Mouse (Mus musculus): ENCODE measurements at regions not wholly inside any gene's neighbourhood (a gene's known extent, or its start where the extent isn't known, plus 50 kb on each side); places are given as distances from the start of the nearest gene placed in this dataset.

DNA sequence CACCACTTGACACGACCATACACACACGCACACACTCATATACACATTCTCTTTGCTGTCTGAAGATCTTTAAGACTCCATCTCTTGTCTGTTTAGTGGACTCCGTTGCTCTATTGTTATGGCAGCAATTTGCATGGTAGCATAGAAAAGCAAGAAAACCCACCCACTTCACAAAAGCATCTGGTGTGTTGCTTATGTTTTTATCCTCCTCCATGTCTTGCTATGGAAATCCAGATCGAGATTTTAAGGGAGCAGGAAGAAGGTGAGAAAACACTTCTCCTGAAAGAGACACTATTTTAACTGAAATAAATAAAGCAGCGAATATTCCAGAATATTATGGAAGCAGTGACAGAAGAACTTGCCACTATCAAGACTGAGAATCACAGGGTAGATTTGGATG is 207.5 kb upstream of the Stac start:
- Histone ChIP-seq H3K4me3 (replicated peaks) (no peak overlapping the region), H3K27ac (no peak overlapping the region), H3K36me3 (no peaks in the 10 kb centered on the region), H3K27me3 (replicated peaks) (no peaks in the 10 kb centered on the region), H3K4me2 (replicated peaks) (no peak overlapping the region), H3K9me3 (no peaks in the 10 kb centered on the region), H3K9ac (no peak overlapping the region), H3K4me1 (replicated peaks) (no peaks in the 10 kb centered on the region)
- ATAC-seq, result no peak
- WGBS, result 79% methylated on average over 5 of the region's 5 CpGs

DNA sequence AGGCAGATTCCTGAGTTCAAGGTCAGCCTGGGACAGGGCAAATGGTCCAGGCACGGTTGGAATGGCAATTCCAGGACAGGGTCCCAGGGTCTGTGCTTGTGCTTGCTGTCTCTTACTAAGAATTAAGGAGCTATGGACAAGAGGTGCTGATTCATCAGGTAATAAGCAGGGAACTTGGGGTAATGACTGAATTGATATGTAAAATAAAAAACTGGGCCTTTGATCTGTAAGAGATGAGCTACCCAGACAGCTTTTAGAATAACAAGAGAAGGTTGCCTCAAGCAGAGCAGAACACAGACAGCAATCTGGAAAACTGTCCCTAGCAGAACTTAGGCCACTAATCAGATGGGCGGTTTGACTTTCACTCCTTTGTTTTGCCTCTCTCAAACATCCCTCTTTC is 189.6 kb upstream of the Stac start:
- no peaks in the 10 kb centered on the region for H3K9me3 ChIP-seq
- 59% methylated on average over 2 of the region's 2 CpGs for WGBS
- ATAC-seq, result no peak
- H3K36me3 ChIP-seq, result no peaks in the 10 kb centered on the region
- H3K27me3 ChIP-seq (replicated peaks), result no peaks in the 10 kb centered on the region
- H3K4me2 ChIP-seq (replicated peaks), result no peak overlapping the region
- H3K4me1 ChIP-seq (replicated peaks), result no peaks in the 10 kb centered on the region
- no peak overlapping the region for H3K27ac ChIP-seq
- H3K4me3 ChIP-seq (replicated peaks), result no peak overlapping the region
- H3K9ac ChIP-seq, result no peak overlapping the region

DNA sequence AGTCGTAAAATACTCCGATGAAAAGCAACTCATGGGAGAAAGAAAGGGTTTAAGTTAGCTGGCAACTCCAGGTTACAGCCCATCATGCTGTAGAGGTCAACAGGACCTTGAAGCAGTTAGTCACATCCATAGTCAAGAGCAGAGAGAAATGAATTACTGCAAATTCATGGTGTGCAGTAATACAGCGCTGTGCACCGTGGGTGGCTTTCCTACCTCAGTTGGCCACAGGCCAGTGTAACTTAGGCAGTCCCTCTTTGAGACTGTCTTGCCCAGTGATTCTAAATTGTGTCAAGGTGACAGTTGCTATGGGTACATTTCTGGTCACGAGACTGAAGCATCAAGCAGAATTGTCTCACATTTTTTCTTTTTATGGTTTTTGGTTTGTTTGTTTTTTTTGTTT is 186.7 kb upstream of the Stac start:
- ATAC-seq, result no peak
- Histone ChIP-seq H3K4me3 (replicated peaks) (no peak overlapping the region), H3K36me3 (no peaks in the 10 kb centered on the region), H3K27me3 (replicated peaks) (no peaks in the 10 kb centered on the region), H3K4me2 (replicated peaks) (no peak overlapping the region), H3K9ac (no peak overlapping the region), H3K4me1 (replicated peaks) (no peaks in the 10 kb centered on the region), H3K9me3 (no peaks in the 10 kb centered on the region), H3K27ac (no peak overlapping the region)
- 83% methylated on average over 5 of the region's 5 CpGs for WGBS

DNA sequence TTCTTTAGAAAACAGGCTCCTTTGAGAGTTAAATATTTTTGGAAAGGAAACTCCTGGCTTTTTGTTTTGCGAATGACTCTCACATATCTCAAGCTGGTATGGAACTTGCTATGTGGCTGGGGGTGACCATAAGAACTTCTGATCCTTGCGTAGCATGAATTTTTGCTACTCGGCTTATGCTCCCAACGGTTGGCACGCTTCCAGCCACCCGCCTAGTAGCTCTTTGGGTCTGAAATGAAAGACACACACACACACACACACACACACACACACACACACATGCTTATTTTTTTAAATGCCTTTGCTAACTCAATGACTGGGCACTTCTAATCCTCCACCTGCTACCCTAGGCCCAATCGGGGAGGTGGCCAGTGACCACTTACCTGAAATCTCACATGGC is 180.3 kb upstream of the Stac start:
- 85% methylated on average over 7 of the region's 7 CpGs for WGBS
- Histone ChIP-seq H3K4me1 (replicated peaks) (no peaks in the 10 kb centered on the region), H3K27ac (no peak overlapping the region), H3K4me3 (replicated peaks) (no peak overlapping the region), H3K9me3 (no peaks in the 10 kb centered on the region), H3K9ac (no peak overlapping the region), H3K36me3 (no peaks in the 10 kb centered on the region), H3K4me2 (replicated peaks) (no peak overlapping the region), H3K27me3 (replicated peaks) (no peaks in the 10 kb centered on the region)
- no peak for ATAC-seq

DNA sequence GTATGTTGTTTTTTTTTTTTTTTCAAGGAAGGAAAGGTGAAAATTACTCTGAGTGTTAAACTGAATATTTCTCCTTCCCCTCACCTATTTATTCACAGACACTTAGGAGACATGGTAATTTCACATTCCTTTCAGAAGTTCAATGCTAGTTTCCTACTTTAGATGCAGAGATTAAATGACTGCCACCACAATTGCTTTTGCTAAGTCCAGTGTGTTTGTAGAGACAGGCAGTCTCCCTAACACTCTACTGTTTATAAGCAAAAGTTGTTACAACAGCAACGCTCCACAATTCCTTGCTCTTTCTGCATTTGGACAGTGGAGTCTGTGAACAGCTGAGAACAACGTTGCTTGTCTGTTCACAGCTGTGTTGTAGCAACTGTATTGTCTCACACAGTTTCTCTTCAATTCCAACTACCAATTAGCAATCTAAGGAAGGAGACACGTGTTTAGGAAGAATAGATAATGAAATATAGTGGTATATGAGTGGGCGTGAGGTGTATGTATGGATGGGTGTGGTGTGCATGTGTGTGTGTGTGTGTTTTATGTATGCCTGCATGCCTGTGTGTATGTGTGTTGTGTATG is 179.7 kb upstream of the Stac start:
- Histone ChIP-seq H3K4me3 (replicated peaks) (no peak overlapping the region), H3K27me3 (replicated peaks) (no peaks in the 10 kb centered on the region), H3K9me3 (no peaks in the 10 kb centered on the region), H3K36me3 (no peaks in the 10 kb centered on the region), H3K4me1 (replicated peaks) (no peaks in the 10 kb centered on the region), H3K27ac (no peak overlapping the region), H3K4me2 (replicated peaks) (no peak overlapping the region), H3K9ac (no peak overlapping the region)
- 63% methylated on average over 4 of the region's 4 CpGs for WGBS
- no peak for ATAC-seq

DNA sequence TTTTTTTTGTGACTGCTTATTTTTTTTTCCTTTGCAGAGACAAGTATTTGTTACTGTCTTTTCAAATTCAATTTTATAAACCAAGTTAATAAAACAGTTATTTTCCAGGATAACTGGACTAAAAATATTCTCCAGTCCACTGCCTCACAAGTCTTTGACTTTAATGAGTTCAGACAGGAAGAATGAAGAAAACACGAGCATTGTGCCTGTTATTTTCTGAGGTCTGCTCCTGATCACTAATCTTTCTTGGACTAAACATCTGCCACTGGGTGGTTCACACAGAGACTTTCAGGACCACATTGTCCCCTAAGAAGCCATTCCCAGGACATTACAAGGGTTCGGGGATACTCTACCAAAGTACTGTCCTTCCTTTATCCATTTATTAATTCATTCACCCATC is 167.9 kb upstream of the Stac start:
- no peak for ATAC-seq
- Histone ChIP-seq H3K4me2 (replicated peaks) (no peak overlapping the region), H3K9ac (no peak overlapping the region), H3K4me3 (replicated peaks) (no peak overlapping the region), H3K9me3 (no peaks in the 10 kb centered on the region), H3K36me3 (no peaks in the 10 kb centered on the region), H3K27me3 (replicated peaks) (no peaks in the 10 kb centered on the region), H3K27ac (no peak overlapping the region), H3K4me1 (replicated peaks) (no peaks in the 10 kb centered on the region)
- 60% methylated on average over 2 of the region's 2 CpGs for WGBS

DNA sequence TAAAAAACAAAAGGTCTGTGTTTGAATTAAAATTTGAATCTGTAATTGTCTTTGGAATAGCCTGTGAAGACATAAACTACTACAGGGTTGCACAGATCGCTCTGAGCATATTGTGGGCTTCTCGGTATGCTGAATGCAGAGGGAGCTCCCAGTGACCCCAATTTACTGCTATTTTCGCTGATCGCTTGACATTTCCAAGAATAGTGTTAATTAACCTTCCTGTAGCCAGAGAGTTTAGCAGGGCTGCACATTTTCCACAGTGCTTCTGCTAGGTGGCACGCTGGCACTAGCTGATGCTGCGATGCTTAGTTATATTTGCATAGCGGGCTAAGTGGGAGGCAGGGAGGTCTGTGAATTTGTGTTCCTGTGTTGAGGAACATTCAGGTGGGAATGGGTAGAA is 164.8 kb upstream of the Stac start:
- H3K27me3 ChIP-seq (replicated peaks), result no peaks in the 10 kb centered on the region
- ATAC-seq, result no peak
- no peak overlapping the region for H3K4me2 ChIP-seq (replicated peaks)
- H3K9me3 ChIP-seq, result no peaks in the 10 kb centered on the region
- 85% methylated on average over 7 of the region's 7 CpGs for WGBS
- no peak overlapping the region for H3K27ac ChIP-seq
- H3K4me1 ChIP-seq (replicated peaks), result no peaks in the 10 kb centered on the region
- no peak overlapping the region for H3K9ac ChIP-seq
- H3K36me3 ChIP-seq, result no peaks in the 10 kb centered on the region
- no peak overlapping the region for H3K4me3 ChIP-seq (replicated peaks)

DNA sequence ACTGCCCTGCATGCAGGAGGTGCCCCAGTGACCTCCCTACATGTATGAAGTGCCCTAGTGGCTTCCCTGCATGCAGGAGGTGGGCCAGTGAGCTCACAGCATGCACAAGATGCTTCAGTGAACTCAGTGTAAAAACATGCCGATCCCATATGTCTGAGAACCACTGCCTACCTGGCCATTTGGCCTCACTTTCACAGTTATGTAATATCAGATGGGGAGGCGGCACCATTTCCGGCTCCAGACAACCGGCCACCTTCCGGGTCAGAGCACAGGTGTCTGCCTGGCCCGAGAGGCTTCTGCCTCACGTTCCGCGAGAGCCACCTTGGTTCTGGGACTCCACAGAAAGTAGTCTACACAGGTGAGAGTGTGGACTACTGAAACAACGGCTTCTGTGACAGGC is 156.2 kb upstream of the Stac start:
- Histone ChIP-seq H3K4me1 (replicated peaks) (no peaks in the 10 kb centered on the region), H3K27ac (no peak overlapping the region), H3K36me3 (no peaks in the 10 kb centered on the region), H3K4me2 (replicated peaks) (no peak overlapping the region), H3K9ac (no peak overlapping the region), H3K9me3 (no peaks in the 10 kb centered on the region), H3K4me3 (replicated peaks) (no peak overlapping the region), H3K27me3 (replicated peaks) (no peaks in the 10 kb centered on the region)
- no peak for ATAC-seq
- WGBS, result 92% methylated on average over 10 of the region's 10 CpGs

DNA sequence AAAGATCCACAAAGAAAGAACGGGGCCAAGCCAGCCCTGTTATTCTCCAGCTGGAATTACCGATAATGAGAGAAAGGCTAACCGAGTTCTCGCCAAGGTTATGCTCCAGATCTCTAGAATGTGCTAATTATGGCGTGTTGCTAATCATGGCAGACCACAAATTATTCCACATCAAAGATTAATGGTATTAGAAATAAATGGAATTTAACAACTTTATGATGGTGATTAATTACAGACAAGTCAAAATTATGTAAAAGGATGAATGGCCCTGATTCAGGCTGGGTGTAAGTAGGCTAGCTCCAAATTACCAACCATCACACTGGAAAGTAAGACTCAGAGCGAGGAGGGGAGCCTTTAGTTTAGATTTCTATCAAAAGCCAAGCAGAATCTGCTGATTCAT is 151.0 kb upstream of the Stac start:
- 87% methylated on average over 6 of the region's 6 CpGs for WGBS
- ATAC-seq, result no peak
- no peaks in the 10 kb centered on the region for H3K27me3 ChIP-seq (replicated peaks)

DNA sequence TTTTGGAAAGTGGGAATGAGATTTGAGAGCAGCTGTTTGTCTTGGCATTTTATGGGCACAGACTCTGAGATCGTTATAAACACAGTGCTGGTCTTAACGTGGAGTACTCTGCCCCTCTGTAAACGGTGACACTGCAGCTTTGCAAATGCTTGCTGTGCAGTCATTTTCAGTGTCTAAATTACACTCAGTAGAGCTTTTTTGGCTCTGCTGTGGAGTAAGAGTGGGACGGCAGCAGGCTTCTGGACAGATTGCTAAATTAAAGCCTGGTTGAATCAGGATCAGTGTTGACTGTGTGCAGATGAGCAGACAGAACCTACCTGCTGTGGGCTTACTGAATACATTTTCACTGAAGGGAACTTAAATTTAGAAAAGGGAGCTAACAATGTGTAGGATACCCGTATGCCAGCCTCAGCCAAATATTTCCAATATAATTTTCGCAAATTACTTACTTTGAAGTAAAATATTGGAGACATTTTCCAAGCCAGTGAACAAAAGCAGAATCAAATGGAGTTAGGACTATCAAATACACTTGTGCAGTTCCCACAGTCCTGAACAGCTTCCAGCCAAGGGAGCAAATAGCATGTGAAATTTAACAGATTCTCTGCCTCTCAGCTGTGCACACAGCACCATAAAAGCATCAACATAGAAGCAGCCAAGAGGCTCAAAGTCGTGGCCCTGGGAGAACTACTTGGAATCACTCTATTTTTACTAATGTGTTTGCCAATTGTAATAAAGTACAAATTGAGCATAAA is 148.1 kb upstream of the Stac start:
- Histone ChIP-seq H3K4me3 (replicated peaks) (no peak overlapping the region), H3K9me3 (no peaks in the 10 kb centered on the region), H3K4me1 (replicated peaks) (no peaks in the 10 kb centered on the region), H3K27ac (no peak overlapping the region), H3K36me3 (no peaks in the 10 kb centered on the region), H3K4me2 (replicated peaks) (no peak overlapping the region), H3K27me3 (replicated peaks) (no peaks in the 10 kb centered on the region), H3K9ac (no peak overlapping the region)
- WGBS, result 60% methylated on average over 7 of the region's 7 CpGs
- no peak; the same call in 1 of the 2 replicates for ATAC-seq

More for the DNA sequence above, 151.0 kb upstream of the Stac start:
- H3K36me3 ChIP-seq, result no peaks in the 10 kb centered on the region
- no peaks in the 10 kb centered on the region for H3K9me3 ChIP-seq
- H3K27ac ChIP-seq, result no peak overlapping the region
- H3K4me1 ChIP-seq (replicated peaks), result no peaks in the 10 kb centered on the region
- H3K4me2 ChIP-seq (replicated peaks), result no peak overlapping the region
- H3K4me3 ChIP-seq (replicated peaks), result no peak overlapping the region
- no peak overlapping the region for H3K9ac ChIP-seq

DNA sequence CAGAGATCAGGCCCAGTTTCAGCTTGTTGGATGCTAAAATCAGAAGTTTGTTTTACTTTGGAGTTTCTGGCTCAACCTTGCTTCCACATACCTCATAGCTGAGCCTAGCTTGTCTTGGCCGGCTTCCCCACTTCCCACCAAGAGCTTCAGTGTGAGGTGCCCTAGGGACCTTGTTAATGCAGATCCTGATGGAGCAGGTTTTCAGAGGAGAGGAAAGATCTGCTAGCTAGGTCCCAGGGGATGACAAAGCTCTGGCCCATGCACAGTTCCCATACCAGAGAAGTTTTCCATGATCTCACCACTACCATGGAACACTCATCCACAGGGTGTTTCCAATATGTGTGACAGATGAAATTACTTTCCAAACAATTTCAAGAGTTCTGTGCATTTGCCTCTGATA is 131.9 kb upstream of the Stac start:
- Histone ChIP-seq H3K9ac (no peak overlapping the region), H3K27ac (no peak overlapping the region), H3K4me1 (replicated peaks) (no peaks in the 10 kb centered on the region), H3K9me3 (no peaks in the 10 kb centered on the region), H3K36me3 (no peaks in the 10 kb centered on the region), H3K4me3 (replicated peaks) (no peak overlapping the region), H3K4me2 (replicated peaks) (no peak overlapping the region), H3K27me3 (replicated peaks) (no peaks in the 10 kb centered on the region)
- no peak for ATAC-seq
- WGBS, result 86% methylated on average over 1 of the region's 1 CpGs

DNA sequence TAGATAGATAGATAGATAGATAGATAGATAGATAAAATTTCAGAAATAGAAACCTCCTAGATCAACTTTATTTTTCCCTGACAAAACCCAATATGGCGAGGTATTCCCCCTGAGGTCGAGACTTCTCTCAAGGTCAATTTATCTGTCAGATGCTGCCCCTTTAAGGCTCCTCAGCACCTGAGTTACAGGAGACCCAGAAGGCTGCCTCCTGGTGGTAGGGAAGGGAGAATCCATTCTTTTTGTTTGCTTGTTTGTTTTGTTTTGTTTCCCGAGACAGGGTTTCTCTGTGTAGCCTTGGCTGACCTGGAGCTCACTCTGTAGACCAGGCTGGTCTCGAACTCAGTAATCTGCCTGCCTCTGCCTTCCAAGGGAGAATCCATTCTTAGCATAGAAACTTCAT is 127.3 kb upstream of the Stac start:
- ATAC-seq, result no peak
- Histone ChIP-seq H3K9ac (no peak overlapping the region), H3K4me1 (replicated peaks) (no peaks in the 10 kb centered on the region), H3K27ac (no peak overlapping the region), H3K27me3 (replicated peaks) (no peaks in the 10 kb centered on the region), H3K36me3 (no peaks in the 10 kb centered on the region), H3K9me3 (no peaks in the 10 kb centered on the region), H3K4me3 (replicated peaks) (no peak overlapping the region), H3K4me2 (replicated peaks) (no peak overlapping the region)
- 63% methylated on average over 4 of the region's 4 CpGs for WGBS

DNA sequence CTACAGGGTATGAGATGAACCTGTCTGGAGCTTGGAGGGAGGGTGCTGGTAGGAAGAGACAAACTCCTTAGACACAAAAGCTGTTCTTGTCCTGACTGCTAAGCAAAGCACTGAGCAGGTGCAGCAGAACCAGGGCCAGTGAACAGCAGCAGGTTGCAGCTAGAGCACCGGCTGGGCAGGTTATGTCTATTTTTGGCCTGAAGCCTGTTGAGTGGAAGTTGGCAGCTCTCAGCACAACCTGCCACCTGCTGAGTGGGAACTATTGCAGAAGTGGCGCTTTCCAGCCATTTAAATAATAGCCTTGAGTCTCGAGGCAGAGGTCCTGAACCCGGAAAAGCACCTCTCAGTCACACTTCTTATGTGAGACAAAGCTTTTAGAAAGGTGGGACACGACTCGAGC is 114.8 kb upstream of the Stac start:
- 83% methylated on average over 6 of the region's 6 CpGs for WGBS

More for the DNA sequence above, 114.8 kb upstream of the Stac start:
- no peak overlapping the region for H3K27ac ChIP-seq
- H3K9me3 ChIP-seq, result no peaks in the 10 kb centered on the region
- H3K4me3 ChIP-seq (replicated peaks), result no peak overlapping the region
- no peak overlapping the region for H3K4me2 ChIP-seq (replicated peaks)
- H3K4me1 ChIP-seq (replicated peaks), result no peaks in the 10 kb centered on the region
- no peak overlapping the region for H3K9ac ChIP-seq
- H3K27me3 ChIP-seq (replicated peaks), result no peaks in the 10 kb centered on the region
- no peaks in the 10 kb centered on the region for H3K36me3 ChIP-seq
- no peak for ATAC-seq

Data from intestine, embryonic 15.5 days (tissue).